Mouse (Mus musculus) stomach, postnatal 0 days (tissue): ENCODE results near the gene Zfp609.

Experiments used
- CTCF ChIP-seq: IDR thresholded peaks from 2 replicates; pipeline ENCODE4 v1.5.1; 2016; ENCODE audit warnings: antibody characterized with exemption, low read depth, mild to moderate bottlenecking, moderate library complexity
- EP300 ChIP-seq: optimal IDR thresholded peaks from 2 replicates; pipeline ENCODE3; 2016; ENCODE audit warnings: antibody characterized with exemption

GRCm38 (mm10) chr9:65672996-65673395, 154.4 kb downstream of the Zfp609 start:
- TF ChIP-seq CTCF, result no peak
- TF ChIP-seq EP300, result no peak
